Mouse (Mus musculus) frontal cortex, adult 2 months (tissue): ENCODE data around the gene Ncor2. TPM values are rescaled to one million over a fixed set of nuclear protein-coding genes. Genes with fewer than 3 reads are reported as not detected.

Experiments
- DNase-seq, 2 experiments: peaks; one replicate each; pipeline ENCODE4 v3.0.0; 2022; ENCODE audit warnings: low spot score in 1 of 2; ENCODE audit errors: extremely low spot score in 1 of 2
- polyA plus RNA-seq: library from polyadenylated mRNA; depleted of rRNA; stranded (reverse); fragments of >200 nt; gene quantifications from 2 replicates; pipeline ENCODE4 v1.2.3, GENCODE M21; 2012

The Ncor2 gene
- polyA plus RNA-seq, 1 experiment: 115 TPM

DNA sequence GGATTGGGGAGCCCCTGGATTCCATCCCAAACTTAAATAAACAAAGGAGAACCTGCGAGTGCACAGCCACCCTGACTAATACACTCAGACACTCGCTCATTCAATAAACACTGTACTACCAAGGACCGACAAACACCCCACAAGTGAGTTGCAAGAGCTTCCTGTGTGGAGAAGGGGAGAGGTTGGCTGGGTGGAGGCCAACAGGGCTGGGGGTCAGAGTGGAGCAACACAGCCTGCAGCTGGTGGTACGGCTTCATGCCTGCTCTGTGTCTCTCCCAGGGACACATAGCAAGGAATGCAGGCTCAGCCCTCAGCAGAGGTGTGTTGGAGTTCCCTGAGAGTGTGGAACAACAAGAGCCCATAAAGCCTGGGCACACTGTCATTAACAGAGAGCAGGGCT lies 107.1 kb downstream of the Ncor2 start:
- DNase-seq: no peak

DNA sequence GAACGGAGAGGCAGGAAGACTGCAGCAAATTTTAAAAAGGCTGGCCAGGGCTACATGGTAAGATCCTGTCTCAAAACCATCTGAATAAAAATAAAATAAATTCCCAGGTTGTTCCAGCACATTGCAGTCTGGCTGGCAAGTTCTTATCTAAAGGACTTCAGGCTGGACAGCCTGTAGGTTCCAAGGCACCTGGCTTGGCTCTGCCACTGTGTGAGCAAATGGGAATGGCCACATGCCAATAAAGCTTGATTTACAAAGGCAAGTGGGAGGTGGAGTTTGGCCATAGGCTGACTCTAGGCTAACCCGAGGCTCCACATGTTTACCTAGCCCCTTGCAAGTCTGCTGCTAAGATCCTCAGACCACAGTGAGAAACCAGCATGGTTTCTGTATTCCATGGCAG lies 108.6 kb downstream of the Ncor2 start:
- no peak for DNase-seq

DNA sequence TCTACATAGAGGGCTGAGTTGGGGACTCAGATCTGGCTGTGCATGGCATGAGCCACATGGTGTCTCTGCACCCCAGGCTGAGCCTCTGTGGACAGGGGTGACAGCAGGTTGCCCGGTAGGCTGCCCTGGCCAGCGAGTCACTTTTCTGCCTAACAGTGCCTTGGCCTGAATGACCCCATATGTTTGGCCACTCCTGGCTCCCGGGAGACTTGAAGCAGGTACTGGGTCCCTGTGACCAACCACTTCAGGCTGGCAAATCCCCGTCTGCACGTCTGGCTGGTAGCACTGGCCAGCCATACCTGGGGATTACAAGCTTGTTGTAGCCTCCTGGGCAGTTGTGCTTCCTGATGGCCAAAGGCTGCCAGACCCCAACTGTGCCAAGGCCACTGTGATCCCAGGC lies 109.1 kb downstream of the Ncor2 start:
- DNase-seq: no peak

DNA sequence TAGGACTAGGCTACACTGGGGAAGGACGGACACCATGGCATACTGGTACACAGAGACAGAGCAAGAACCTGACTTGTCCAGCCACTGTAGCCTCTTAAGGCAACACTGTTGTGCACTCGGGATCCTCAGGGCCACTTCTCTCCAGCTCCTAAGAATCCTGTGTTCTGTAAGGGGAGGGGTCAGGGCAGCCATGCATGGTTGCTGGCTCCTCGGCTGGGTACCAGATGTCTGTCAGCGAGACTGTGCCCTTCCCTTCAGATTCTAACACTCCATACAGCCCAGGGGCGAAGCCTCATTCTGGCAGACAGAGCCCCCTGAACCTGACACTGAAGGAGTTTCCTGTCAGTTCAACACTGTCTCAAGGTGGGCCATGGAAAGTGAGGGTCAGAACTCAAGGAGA lies 109.6 kb downstream of the Ncor2 start:
- no peak for DNase-seq

DNA sequence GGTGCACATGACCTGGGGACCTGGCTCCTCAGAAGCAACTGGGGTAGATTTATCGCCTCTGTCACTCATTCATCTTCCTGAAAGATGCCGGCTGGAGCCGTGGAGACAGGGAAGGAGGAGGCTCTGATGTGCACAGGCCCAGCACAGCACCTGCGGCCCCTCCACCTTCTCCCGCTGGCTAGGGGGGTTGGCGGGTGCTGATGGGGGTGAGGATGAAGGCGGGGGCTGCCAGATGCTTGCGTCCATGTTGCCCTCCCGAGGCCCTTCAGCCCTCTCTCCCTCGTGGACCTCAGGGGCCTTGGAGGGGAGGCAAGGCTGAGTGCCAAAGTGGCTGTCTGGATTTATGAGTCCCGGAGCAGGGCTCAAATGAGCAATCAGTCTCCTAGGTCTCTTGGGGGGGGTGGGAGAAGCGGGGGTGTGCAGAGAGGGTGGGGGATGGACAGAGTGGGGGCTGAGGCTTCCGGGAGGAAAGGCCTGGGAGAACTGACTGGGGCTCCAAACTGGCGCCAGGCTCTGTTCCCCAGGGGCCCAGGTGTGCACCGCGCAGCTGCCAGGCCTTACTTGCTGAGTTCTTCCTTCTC lies 110.6 kb downstream of the Ncor2 start:
- no peak for DNase-seq

DNA sequence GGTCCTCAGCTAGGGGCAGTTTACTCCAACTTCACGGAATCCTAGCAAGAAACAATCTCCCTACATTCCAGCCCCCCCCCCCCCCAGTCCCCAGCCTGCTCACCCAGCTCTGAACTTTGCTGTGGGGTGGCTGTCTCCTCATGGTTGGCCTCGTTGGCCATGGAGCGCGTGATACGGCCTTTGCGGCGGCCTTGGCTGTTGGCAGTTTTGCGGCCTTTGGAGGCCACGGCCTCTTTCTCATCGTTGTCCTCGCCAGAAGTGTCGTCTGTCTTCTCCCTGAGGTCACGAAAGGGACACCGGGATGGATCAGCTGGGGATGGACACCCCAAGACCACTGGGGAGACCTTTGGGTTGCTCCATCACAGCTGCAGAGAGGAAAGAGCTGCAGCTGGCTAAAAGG lies 111.3 kb downstream of the Ncor2 start:
- no peak for DNase-seq

DNA sequence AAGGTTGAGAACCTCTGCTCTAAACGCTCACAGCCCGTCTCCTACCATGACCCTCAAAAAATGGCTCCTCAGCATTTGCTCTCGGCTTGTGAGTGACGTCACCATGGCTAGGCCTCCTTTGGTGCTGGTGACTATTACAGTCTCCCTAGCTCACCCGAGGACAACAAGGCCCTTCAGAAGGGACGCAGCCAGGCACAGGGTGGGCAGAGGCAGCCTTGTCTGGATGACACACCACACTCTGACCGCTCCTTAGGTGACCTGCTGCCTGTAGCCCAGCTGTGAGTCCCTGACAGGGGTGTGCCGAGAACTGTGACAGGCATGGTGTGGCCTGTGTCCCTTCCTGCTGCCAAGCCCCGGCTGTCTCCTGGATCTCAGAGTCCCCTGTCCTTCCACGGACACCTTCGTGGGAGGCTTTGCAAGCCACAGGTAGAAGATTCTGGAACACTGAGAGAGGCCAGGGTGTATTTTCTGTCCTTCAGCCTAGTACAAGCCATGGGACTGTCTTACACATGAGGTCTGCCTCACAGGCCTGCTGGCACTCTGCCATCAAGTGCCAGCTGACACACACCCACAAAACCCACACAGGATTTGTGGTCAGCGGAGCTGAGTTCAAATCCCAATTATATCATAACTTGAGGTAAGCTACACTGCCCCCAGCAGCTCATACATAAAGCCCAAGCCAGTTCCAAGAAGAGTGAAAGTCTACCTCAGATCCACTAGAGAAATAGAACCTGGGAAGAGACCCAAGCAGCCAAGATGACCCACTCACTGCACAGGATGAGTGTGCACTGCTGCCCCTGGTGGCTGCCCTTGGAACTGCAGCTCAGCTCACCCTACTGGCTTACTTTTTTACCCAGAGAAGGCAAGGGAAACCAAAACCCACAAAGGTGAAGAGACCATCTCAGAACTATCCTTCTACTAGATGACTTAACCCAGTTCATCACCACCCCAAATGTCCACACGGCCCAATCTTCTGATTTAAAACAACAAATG lies 112.2 kb downstream of the Ncor2 start:
- peak; percentile 49 to 91 for DNase-seq

DNA sequence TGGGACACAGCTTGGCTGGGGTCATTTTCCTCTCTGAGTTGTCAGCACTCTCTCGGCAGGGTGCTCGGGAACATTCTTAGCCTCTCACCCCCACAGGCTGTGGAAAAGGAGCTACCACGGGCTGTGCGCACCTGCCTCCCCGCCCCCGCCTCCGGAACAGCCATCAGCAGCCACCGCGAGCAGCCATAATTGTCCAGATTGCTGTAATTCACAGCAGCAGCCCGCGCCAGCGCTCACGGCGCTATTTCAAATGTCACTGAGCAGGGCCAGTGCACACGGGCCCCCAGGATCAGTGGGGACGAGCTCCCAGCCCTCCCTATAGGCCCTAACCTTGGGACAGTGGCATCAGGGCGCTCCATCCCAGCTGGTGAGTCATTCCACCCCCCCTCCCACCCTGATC lies 116.0 kb downstream of the Ncor2 start:
- DNase-seq: peak in 1 of 2 experiments; percentile 64

DNA sequence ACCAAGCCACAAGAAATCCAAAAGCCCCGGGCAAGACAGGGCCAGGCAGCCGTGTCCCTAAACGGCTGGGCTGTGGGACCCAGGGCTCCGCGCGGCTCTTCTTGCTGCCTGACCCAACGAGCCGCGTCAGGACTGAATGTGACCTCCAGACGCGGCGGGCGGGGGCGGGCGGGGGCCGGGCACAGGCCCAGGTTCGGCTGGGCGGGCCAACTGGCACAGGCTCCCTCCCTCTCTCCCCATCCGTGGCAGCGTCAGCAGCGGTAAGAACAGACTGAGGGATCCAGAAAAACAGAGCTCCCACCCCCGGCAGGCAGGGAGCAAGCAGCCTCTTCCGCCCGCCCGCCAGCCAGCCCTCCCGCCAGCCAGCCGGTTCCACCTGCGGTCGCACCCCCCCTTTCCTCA lies 120.8 kb downstream of the Ncor2 start:
- peak; percentile 55 to 84 for DNase-seq

DNA sequence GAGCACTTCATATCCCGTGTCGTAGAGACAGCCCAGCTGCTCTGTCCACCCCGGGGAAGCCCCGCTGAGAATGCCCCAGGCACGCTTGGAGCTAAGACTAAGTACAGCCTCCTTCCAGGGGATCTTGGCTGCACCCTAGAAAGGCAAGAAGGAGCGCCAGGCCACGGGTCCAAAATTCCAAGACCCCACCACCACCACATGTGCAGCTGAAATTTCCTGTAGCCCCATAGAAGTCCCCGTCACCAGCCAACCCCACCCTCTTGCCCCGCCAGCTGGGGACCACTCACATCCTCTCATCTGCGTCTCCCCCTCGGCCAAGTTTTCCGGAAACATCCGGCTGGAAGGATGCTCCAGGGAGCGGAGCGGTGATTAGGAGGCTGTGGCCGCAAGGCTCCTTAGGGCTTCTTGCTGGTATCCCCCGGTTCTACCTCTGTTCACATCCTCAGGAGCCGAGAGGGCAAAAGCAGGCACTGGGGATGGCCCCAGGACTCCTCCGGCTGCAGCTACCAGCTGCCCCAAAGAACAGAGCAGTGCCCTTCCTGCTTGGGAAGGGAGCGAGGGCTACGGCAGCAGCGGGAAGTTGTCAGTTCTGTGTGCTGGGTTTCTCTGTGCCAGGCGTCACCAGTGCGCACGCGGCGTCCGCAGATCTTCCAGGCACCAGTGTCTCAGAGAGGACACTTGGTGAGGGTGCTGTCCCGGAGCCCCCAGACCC lies 121.3 kb downstream of the Ncor2 start:
- DNase-seq: no peak

DNA sequence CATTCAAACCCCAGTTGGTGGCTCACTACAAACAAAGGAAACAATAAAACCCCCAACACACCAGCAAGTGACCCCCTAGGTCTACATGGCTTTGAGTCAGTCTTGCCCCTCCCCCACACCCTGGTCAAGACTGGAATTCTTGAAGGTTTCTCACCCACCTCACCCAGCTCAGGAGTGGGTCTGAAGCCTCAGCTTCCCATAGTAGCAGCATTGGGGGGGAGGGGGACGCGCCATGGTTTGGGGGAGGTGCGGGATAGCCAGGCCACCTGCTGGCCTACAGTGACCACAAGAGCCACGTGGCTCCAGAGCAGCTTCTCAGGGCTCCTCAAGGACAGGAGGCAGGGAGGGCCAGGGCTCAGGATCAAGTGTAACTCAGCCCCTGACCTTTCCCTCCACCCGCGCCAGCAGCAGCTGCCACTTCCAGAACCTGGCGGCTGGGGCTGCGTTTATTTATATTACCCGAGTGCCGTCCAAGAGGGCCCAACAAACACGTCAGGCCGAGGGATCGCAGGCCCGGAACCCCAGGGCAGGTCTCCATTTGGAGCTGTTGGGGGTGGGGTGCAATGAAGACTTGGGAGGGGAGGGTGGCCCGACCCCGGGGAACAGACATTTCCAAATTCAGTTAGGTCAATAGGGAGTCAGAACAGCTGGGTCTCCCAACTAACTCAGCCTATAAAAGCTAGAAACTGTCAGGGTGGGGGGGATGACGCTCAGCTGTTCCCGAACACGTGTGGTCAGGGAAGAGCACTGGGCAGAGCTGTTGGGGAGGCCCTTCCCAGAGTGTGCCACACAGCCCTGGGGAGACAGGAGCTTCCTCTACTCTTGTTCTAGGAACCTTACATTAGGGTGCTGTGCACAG lies 122.1 kb downstream of the Ncor2 start:
- DNase-seq: no peak

DNA sequence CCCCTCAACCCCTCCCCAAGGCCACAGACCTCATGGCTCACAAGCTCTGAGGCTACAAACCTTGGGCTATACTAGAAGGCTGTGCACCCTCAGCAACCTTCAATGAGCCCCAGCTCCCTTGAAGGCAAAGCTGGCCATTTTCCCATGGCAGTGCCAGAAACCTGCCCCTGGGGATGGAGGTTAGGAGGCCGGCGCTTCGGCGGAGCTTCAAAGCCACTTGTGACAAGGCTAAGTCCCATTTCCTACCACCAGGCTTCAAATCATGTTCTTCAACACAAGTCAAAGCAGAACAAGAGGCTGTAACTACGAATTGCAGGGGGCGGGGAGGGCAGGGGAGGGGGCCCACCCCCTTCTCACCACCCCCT lies 122.7 kb downstream of the Ncor2 start:
- no peak for DNase-seq

DNA sequence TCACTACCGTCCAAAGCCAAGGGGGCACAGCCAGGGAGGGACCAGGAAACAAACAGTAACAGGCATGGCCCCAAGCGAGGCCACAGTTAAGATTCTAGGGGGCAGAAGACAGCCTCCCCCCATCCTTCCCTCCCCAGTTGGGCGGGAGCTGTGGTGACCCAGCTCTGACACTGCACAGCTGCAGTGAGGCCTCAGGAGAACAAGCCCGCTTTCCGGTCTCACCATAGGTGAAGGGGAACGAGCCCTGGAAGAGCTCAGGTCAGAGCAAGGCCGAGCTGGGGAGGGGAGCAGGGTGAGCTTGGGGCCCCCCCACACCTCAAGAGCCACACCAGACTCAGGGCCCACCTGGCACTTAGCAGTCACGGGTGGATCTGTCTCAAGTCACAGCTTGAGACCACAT lies 123.1 kb downstream of the Ncor2 start:
- no peak for DNase-seq

DNA sequence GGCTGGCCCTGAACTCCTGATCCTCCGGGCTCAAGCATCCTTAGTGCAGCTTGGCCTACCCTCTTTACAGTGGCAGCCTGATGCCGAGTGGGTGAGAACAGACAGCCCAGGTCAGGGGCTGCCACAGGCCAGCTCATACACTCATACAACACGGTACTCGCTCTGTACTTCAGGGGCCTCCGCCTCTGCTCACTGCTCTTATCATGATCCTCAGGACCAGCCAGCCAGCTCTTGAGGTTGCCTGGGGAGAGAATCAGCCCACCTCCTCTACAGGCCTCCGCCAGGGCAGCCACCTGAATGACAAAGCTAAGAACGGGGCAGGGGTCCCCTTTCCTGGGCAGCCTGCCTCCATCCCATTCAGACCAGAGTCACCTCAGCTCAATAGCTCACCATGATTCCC lies 125.4 kb downstream of the Ncor2 start:
- DNase-seq: no peak

DNA sequence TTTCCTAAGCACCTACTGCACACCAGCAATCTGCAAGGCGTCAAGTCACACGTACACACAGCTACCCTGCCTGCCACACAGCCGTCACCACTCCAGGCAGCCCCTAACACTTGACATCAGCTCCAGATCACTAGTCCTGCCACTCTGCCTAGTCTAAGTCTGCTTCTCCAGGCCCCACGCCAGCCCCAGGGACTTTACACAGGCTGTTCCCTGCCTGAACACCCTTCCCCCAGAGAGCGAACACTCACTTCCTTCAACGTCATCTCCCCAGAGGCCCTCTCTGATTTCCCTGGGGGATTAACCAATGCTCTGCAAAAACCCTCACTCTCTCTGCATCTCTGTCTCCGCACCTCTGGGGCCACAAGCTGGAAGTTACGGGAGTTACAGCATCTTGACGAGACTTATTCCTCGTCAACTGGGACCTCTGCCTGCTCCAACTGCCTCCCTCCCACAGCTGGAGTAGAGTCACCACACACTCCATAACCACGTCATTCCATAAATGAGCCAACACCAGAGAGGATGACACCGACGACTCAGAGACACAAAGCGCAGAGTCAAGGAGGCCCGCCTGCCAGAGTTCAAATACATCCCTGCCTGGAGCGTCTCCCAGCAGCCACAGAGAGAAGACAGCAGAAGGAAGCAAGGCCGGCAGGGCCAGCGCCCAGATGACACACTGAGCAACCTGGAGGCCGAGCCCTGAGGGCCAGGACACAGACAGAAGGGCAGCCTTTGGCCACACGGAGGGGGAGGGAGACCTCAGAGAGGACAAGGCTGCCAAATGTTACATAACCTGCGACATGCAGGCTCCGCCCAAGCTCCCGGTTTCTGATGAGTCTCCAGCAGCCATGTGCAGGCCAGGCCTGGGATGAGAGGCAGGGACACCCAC lies 126.2 kb downstream of the Ncor2 start:
- peak in 1 of 2 experiments; percentile 57 for DNase-seq

DNA sequence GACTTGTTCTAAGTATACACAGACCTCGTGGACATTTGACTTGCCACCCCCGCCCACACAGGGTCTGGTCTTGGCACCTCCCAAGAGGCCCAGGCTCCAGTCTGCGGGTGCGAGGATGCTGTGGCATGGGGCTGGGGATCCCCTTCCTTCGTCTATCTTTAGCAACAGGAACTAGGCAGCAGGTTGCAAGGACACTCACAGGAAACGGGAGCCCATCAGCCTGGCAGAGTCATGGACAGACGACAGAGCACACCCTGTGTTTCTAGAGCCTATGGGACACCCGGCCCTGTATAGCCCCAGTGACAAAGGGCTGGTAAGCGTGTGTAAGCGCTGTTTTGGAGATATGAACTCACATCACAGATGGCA lies 126.8 kb downstream of the Ncor2 start:
- DNase-seq: no peak

DNA sequence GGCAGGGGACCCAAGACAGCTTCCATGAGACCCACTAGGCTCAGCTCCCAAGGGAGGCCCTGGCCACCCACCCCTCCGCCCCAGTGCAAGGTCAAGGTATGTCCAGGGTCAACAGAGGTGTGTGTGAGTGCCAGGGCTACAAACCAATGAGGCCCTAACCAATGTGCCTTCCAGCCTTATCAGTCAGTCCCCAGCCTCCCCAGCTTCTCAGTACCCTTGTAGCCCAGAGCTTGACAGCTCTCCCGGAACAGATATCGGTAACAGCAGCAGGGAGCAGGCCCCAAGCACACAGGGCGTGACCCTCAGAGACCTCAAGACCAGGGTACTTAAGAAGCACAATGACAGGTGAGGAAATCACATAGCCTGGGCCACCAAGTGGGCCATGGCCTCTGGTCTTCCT lies 129.5 kb downstream of the Ncor2 start:
- no peak for DNase-seq

DNA sequence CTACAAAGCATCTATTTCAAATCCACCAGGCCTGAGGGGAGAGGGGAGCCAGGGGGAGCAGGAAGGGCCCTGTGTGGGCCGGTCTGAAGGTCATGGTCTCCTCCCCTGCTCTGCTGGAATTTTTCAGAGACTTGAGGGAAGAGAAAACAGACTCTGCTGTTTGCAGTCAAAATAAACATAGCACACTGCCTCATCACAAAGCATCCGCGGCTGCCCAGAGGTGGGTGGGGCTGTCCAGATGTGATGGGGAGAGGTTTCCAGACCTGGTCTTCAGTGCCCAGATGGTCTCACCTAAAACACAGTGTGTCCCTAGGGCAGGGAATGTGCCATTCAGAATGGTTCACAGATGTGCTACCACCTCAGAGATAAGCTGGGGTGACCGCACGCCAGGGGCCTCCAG lies 132.6 kb downstream of the Ncor2 start:
- no peak for DNase-seq

DNA sequence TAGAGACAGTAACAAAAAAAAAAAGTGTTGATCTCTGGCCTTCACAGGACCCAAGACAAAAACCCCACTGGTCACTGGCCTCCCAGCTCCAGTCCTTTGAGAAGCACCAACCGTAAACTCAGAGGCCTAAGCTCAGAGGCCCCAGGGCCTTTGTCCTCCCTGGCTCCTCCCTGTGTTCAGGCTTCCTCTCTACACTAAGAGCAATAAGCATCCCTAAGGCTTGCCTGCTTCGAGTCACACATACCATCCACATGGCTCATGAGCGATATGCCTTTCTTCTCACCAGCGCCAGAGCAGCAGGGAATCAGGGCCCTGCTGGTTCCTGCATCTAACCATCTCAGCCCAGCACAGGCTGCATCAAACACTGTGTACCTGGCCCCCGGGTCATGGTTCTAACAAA lies 133.8 kb downstream of the Ncor2 start:
- no peak for DNase-seq

DNA sequence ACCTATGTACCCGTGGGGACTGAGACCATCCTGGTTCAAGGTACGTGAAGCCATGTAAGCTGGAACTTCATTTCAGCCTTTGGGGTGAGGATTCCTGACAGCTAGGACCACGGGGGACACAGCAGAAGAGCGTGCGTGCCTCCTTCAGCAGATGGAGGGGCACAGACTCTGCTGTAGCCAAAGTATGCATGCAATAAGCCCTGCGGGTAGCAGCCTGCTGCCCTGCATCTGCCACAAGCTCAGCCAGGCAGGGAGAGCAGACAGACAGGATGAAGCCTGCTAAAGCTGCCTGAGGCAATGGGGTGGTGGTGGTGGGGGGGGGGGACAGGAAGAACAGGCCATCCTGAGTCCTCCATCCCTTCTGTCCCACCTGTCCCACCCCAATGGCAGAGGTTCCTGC lies 135.6 kb downstream of the Ncor2 start:
- DNase-seq: no peak
